Mouse (Mus musculus): ENCODE data around the gene Nrxn3.

Nrxn3 gene

DNA sequence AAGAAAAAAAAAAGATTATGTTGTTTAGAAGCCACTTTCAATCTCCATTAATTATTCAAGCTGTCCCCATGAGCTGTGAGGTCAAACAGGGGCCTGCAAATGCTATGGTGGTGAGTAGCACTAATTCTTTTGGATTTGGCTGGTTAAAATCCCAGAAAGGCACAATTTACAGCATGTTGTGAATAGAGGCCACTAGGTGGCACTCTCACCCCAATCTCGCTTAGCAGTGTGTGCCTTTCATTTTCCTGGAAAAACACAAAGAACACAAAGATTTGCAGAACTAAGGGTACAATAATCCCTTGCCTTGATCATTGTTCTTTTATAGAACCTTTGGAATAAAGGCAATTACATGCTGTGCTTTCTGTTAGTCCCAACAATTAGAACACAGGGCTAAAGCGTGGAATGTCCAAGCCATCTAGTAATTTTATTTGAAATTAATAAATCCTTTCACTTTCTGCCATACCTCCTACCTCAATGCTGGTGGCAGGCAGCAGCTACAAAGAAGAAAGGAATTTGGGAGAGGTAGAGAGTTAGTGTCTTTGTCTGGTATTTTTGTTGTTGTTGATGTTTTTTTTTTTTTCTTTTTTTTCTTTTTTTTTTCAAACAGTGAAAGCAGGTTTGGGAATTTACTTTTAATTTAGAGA is 782.6 kb downstream of the Nrxn3 start:
- DNase-seq (ENCODE audit: extremely low read depth, low read depth) = peak; percentile 7

DNA sequence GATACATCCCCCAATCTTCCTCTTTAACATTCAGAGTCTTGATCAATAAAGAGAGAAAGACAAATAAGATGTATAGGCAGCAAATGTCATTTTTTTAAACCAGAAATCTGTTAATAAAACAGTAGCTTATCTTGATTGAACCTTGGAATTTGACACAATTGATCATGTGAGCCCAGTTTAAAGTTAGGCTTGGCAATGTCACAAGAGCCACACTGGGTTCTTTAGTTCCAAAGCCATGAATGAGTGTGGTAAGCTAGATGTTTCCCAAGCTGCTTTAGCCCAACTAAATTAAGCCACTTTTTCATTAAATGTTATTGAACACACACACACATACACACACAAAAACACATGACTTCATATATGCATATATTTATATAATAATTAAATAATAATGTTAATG is 786.3 kb downstream of the Nrxn3 start:
- no peak for DNase-seq (ENCODE audit: extremely low read depth, low read depth)

DNA sequence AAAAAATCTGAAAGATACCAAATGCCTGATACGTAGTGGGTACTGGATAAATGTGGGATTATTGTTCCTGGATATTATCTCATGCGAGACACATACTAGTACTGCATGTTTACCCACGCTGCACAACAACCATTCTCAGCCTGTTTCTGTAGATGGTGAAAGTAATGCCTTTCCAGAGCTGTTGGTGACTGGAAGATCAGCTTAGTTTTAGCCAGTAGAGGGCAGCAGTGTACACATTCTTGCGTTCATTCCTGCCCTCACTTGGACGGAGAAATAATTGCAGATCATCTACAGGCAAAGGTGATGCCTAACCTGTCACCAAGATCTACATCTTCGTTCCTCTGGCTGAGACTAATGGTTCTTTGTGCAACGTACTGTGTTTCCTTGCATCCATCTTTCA is 791.1 kb downstream of the Nrxn3 start:
- DNase-seq (ENCODE audit: extremely low read depth, low read depth) = no peak

DNA sequence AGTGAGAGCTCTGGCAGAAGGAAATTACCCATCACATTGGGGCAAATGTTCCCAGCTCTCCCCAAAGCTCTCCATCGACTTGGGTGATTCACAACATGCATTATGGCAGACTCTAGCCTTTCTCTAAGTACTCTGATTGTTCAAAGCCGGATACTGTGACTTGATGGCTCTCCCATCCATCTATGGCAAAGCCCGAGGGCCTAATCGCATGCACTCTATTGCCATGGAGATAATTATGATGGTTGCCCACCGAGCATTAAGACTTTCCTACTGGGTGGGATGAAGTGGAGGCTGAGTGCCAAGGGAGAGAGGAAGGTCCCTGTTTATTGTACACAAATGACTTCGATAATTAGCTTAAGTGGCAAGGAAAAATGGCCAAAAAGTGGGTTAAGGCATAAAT is 793.4 kb downstream of the Nrxn3 start:
- DNase-seq (ENCODE audit: extremely low read depth, low read depth) = no peak

DNA sequence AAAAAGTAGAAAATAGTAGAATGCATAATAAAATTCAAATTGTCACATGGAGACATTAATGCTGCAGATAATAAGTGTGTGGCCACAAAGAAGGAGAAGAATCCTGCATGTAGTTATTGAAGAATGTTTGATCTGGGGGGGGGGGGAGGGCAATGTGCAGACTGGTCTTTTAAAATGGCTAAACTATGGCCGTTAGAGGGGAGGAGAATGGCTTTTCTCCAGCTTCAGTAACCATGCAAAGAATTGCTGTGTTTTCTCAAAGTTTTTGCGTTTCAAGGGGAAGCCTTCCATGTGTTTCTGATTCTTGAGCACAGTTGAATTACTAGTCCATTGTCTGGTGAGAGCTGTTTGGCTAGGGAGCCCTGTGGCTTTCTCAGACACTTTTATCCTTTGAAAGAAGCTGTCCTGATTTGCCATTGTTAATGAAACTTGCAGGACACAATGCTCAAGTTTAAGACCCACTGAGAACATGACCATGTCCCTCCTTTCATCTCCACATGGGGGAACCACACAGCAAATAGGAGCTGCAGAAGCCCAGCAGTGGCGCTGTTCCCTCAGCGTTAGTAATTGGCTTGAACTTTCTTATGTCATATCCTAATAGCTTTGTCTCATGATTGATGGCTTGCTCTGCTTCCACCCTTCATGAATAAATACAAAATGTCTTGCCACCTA is 808.1 kb downstream of the Nrxn3 start:
- no peak for DNase-seq (ENCODE audit: extremely low read depth, low read depth)

DNA sequence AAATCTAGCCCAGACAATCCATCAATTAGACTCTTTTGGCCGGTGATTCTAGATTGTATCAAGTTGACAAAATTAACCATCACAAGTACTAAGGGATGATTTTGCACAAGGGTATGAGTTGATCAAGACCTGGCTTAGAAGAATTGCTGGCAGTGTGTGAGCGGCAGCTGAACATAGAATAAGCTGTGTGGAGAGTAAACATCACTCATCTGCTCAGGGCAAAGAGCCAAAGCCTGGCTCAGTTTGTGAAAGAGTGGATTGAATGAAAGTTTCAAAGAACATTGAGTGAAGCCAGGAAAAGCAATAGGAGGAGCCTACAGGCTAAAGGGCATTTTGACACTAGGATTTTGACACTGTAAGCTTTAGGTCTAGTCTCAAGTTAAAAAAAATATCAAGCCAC is 828.6 kb downstream of the Nrxn3 start:
- no peak for DNase-seq (ENCODE audit: extremely low read depth, low read depth)

DNA sequence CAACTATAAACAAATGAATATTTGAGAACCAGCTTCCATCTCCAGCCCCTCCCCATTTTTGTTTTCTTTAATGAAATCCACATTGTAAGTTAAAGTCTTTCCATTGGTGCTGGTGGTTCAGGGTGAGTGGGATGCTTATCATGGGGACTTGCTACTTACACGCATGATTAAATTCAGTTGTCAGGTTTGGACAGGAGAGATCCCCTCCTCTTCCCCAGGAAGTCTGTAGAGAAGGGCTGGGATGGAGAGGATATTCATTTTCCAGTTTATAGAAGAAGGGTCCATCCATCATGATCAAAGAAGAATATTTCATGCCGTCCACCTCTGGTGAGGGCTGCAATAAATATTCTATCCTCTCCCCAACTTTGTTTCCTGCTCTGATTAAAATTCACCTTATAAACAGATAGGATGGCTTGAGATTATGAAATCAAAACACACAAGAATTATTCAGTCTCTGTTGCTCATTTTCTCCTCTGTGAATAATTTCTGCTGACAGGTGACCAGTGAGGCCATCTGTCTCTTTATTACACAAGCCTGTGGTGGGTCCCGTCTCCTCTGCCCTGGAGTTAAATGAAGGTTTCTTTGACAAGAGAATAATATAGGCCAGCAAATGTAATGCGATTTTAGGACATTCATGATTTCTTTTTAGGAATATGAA is 830.7 kb downstream of the Nrxn3 start:
- DNase-seq (ENCODE audit: extremely low read depth, low read depth) = no peak

DNA sequence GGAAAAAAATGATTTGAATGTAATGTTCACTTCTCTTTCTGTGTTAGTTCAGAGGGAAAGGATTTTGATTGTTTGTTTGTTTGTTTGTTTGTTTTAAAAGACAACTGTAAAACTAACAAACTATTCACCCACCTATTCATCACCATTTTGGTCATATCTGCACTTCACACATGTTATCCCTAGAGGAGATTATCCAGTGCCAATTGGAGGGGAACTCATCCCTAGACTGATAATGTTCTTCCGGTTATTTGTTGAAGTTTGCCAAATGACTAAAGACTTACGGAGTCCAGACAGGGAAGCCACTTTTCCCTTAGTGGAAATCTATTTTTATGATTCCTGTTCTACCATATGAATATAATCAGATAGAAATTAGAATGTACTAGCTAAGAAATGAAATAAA is 831.5 kb downstream of the Nrxn3 start:
- DNase-seq (ENCODE audit: extremely low read depth, low read depth) = no peak

DNA sequence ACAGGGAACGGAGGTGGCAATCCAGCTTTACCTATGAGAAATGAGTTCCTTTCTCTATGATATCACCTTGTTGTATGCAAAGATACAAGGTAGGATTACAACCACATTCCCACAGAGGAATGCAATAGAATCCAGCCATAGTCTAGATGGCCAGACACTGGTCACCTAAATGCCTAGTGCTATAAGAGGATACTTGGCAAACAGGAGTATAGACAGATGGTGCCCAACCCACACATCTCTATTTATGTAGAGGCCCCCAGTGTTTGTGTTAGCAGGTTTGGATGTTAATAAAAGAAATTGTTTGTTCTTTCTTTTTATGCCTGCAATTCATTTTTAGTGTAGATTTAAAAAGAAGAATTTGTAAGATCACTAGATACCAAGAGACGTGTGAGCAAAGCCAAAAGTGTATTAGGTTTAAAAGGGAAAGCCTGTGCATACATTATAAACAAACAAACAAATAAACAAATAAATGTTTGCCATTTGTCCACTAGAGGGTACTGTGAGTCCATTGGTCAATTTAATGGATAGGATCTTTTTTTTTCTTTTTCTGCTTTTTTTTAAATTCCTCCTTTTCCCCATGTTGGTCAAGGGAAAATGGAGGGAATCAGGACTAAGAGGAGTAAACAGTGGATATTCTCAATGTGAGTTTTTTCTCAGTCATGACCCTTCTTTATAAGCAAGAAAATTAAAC is 832.2 kb downstream of the Nrxn3 start:
- no peak for DNase-seq (ENCODE audit: extremely low read depth, low read depth)

DNA sequence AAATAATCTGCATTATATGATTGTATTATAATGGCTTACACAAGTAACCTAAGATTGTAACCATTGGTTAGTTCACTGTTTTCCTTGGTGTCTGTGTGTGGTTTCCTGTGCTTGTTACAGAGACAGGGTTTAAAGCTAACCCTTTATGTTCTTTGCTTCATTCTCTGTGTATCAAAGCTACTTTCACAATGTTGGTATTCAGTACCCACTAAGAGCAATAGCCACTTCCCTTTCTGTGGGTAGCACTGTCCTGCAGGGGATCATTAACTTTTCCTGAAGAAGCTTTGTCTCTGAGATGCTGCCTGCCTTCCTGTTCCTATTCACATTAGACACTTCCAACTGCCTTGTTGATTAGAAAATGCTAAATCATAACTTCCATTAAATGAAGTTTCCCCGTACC is 836.2 kb downstream of the Nrxn3 start:
- no peak for DNase-seq (ENCODE audit: extremely low read depth, low read depth)

DNA sequence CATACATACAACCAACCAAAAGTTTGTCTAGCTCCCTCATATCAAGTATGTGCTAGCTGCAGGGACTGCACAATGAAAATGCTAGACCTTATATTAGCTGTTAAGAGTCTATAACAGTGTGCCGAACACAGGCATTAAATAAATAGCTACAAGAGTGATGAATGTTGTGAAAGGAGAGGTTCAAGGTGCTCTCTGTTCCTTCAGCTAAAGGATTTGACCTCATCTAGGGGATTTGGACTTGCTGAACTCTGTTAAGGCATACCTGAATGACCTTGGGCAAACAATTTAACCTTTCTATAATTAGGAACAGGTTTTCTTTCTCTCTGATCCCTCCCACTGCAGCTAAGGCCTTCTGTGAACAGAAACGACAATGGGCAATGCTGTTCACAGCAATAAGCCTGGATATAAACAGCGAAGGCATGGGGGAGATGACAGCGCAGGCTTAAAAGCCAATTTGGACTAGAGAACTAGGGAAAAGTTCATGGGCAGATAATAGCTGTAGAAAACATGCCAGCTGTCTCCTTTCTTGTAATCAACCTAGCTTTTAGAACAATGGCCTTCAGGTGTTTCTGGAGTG is 839.4 kb downstream of the Nrxn3 start:
- DNase-seq (ENCODE audit: extremely low read depth, low read depth) = no peak

DNA sequence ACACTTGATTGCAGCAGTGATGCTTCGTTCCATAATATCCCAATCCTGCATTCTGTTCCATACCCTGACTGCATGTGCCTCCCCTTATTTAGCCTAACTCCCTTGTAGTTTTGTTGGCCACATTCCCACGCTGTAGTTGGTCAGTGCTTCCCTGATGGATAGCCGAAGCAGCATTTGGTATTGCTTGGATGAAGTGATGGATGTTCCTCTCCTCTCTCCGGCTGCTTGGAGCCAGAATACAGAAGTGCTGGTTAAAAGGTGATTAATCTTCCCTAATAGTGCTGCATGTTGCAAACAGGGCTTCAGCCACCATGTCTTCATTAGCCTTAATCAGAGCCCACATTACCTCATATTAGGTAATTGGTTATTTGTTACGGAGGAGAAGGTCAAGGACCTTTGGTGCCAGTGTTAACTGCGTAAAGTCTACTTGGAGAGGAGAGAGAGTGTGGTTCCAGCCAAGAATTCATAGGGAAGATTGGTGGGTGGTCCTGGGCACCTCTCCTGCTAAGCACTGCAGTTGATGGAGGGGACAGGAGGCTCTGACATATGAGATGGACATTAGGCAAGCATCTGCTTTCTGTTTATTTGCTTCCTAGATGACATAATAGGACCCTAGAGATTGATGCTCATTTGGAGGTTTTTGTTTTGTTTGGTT is 846.2 kb downstream of the Nrxn3 start:
- no peak for DNase-seq (ENCODE audit: extremely low read depth, low read depth)

DNA sequence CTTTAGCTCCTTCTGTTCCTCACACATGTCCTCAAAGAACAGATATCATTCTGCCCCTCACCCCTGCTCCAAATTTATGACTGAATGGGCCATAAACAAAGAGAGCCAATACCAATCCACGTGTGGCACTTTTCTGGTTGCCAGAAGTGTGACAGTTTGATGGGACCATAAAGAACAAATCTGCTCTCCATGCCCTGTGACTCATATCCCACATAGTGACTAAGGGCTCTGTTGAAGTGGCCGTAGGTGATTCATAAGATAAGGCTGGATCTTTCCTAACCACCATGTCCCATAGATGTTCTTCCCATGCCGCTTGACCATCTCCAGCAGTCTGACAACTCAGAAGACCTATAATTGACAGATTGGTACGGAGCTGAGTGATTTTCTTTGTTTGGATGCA is 869.8 kb downstream of the Nrxn3 start:
- DNase-seq (ENCODE audit: extremely low read depth, low read depth) = no peak

DNA sequence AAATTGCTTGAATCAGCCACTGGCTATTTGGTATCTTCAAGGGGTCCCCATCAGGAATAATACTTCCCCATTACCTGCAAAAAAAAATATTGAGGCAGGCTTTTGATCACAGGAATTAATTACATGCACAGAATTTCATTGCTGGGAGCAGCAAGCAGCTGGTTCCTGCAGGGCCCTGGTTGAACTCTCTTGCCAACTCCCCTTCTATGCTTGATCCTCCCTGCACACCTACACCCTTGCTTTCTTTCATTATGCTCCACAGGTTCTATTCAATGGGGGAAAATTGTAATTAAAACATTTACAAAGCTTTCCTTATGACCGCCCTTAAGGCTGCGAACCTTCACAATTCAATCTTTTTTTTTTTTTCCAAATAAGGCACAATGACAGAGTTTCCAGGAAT is 891.0 kb downstream of the Nrxn3 start:
- DNase-seq (ENCODE audit: extremely low read depth, low read depth) = no peak

DNA sequence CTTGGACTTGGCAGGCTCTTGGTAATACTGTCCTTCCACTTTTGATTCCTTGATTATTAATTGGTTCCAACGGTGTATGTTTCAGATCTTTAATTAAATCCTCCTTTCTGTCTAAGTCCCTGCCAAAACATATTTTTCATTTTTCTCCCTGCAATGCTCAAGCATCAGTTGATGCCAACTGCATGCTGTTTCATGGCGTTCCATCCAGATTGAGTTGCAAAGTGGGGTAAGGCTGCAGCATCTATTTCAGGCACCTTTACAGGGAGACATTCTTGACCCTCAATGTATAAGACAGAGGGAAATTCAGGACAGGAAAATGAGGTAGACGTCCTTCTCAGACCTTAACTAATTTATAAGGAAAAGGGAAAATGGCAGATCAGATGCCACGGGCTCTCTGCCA is 903.1 kb downstream of the Nrxn3 start:
- DNase-seq (ENCODE audit: extremely low read depth, low read depth) = no peak

DNA sequence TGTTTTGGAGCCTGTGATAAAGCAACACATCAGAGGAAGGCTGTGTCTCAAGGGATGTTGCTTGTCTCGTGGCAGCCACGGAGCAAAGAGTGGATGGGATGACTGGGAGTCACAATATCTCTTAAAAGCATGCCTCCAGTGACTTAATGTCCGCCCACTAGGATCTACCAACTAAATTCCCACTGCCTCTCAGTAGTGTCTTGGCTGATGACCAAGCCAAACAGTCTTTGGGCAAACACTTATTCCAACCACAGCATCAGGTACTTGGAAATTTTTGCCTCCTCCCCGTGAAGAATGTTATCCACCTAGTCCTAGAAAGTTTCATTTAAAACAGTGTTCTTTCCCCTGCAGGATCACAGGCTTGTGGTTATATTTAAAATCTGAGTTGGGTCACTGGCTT is 917.4 kb downstream of the Nrxn3 start:
- DNase-seq (ENCODE audit: extremely low read depth, low read depth) = no peak

DNA sequence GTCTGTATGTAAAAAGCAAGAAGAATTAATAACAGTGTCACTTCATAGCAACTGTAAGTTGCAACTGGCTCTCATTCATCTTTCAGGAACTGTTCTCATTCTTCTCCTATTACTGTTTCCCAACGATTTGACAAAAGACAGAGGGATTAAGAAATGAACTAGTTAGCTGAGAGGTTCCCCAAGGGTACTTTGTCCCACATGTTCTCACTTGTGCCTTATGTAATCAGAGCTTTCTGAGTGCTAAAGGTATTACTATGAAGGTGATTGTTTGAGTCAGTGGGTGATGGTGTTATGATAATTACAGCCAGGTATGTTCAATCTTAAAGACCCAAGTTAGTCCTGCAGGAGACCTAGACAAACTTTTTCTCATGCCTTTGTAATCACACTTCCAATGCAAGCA is 918.8 kb downstream of the Nrxn3 start:
- DNase-seq (ENCODE audit: extremely low read depth, low read depth) = no peak

DNA sequence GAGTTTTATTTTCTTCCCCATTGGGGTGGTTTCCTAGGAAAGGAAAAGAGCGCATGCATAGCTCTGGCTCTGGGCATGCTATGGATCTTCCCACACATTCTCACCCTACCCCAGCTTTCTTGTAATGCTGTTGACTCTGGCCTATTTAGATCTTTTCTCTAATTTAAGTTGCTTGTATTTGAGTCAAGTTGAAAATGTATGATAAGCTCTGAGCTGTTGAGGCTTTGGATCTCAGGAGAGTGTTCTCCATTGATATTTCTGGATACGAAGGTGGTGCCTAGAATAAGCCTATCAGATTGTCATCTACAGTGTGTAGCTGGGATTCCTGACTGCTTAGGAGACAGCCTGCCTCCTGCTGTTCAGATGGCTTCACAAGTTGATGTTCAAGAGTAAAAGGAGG is 930.5 kb downstream of the Nrxn3 start:
- no peak for DNase-seq (ENCODE audit: extremely low read depth, low read depth)

DNA sequence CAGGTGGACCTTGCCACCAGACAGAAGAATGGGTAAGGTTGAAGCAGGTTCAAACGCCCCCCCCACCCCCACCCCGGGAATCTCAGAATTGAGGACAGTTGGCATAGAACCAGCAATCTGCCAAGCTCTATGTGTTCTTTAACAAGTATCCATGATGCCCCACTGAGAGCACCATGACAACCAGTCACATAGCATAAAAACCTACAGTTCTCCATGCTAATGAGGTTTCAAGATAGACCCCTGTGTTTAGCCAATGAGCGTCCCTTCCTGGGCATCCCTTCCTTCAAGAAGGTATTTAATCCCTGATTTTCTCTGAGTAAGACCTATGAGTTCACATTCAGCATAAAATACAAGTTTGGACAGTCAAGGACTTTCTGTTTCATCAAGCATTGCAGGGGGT is 938.5 kb downstream of the Nrxn3 start:
- no peak for DNase-seq (ENCODE audit: extremely low read depth, low read depth)

DNA sequence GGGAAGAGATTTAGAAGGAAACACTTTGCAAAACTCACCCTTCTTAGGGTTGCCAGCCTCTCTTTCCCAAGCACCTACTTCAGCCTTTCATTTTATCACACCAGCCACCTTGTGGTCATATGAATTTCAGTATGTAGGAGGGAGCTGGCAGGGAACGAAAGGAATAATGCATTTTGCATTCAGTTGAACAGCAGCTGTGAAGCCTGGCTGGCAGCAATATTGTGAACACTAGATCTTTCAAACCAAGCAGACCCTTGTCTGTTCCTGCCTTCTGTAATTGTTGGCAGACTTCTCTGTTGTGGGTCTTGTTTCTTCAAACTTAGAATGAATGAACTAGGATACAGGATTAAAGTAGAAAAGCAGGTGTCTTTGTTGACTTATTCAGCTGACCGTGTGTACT is 946.2 kb downstream of the Nrxn3 start:
- no peak for DNase-seq (ENCODE audit: extremely low read depth, low read depth)

DNA sequence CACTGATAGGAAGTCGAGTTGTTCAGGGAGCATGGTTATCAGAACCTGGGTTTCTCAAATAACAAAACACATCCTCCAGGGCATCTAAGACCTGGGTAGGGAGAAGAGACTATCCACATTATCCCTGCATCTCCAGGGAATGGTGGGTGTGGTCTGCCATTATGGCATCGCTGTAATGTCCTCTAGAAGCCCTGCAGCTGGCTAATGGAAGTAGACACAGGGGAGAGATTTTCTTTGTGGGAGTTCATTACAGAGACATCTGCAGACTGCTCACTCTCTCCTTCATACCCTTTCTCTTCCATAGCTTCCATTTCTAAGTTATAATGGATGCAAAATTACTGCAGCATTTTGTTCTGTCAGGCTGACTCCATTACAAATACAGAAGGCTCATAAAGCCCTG is 950.1 kb downstream of the Nrxn3 start:
- no peak for DNase-seq (ENCODE audit: extremely low read depth, low read depth)

DNA sequence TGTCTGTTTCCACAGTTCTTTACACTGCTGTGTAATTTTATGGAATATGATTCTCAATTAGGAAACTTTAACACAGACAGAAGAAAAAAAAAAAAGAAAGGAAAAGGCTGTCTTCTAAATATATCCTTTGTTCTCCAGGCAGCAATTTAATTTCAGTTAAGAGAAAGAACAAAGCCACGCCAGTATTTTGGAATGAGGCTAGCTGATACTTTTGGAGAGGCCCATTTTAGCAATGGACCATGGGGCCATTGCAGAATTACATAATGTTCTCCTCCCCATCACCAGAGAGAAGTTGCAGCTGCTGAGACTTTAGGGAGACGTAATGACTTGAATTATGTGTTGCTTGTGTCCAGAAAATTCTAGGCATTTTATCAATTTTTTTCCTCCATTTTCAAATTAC is 963.0 kb downstream of the Nrxn3 start:
- no peak for DNase-seq (ENCODE audit: extremely low read depth, low read depth)

Data from MEL-GATA-1-ER (cell line).